Mouse (Mus musculus): ENCODE data around the gene Dnajb2. TPM values are rescaled to one million over a fixed set of nuclear protein-coding genes. Genes with fewer than 3 reads are reported as not detected.

Gene Dnajb2
- polyA plus RNA-seq, 1 experiment from 2014 or later: 31.0 TPM

DNA sequence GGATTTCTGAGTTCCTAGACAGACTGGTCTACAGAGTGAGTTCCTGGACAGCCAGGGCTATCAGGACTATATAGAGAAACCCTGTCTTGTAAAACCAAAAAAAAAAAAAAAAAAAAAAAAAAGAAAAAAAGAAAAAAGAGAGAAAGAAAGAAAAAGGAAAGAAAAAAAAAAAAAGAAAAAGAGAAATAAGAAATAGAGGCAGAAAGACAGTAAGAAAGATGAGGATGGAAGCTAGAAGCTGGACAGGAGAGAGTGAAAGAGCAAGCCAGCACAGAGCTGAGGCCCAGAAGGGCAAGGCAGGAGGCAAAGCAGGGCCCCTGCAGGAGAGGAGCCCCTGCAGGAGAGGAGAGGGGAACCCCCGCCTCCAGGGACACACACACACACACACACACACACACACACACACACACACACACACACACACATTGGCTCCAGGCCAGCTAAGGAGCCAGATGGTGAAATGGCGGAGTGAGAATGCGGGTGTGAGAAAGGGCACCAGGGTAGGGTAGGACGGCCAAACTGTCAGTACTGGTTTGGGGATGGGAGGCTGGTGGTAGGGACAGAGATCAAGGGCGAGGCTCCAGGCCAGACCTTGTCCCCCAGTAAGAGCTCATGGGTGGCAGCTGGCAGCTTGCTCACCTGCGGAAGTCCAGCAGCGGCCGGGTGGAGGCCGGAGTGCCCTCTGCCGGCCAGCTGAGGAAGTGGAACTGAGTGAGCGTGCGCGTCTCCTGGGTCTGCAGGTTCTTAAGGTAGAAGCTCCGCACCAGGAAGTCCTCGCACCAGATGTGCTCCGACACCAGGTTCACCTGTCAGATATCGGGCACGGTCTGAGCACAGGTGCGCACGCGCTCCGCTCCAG is 15.1 kb downstream of the Dnajb2 start:
- H3K4me3 ChIP-seq (ENCODE audit: low read depth, low read length): peak overlapping the region; percentile 25; the same call in 1 of the 2 replicates
- H3K36me3 ChIP-seq (replicated peaks; ENCODE audit: insufficient read depth, low read length): no peaks in the 10 kb centered on the region
- no peaks in the 10 kb centered on the region for H3K9me3 ChIP-seq (ENCODE audit: low read length)
- ATAC-seq (peak; percentile 77), DNase-seq (peak; percentile 89)
- no peaks in the 10 kb centered on the region for H3K27me3 ChIP-seq (ENCODE audit: insufficient read depth, low read length)
- WGBS (ENCODE audit: insufficient replicate concordance): 5% methylated on average over 21 of the region's 22 CpGs
- H3K4me1 ChIP-seq (ENCODE audit: insufficient read depth): peaks cover 11% of the 10 kb centered on the region
- peak overlapping the region; percentile 69 for H3K4me2 ChIP-seq (ENCODE audit: low read depth, low read length)
- H3K27ac ChIP-seq (ENCODE audit: low read depth): peak overlapping the region; percentile 34; the same call in 1 of the 2 replicates
- TF ChIP-seq EP300 (IDR thresholded peaks at IDR 0.05; ENCODE audit: low read depth) (no peak), CTCF (IDR thresholded peaks at IDR 0.05; ENCODE audit: low read depth) (peak; percentile 98)
- peak overlapping the region; percentile 5 for H3K9ac ChIP-seq (replicated peaks)

DNA sequence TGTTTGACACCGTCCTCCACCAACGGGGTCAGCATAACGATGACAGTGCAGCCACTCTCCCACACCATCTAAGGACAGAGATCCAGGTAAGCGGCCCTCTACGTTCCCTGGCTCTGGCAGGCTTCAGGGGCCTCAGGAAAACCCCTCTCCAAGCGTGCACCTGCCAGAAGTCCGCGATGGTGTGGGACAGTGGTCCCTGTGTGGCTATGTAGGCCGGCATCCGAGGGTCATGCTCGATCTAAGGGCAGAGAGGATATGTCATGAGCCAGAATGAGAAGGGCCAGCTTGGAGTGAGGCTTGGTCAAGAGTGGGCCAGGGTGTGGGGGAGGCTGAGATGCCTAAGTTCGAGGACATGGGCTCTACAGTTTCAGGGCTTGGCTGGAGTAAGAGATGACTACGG is 16.1 kb downstream of the Dnajb2 start:
- 69% methylated on average over 13 of the region's 13 CpGs for WGBS (ENCODE audit: insufficient replicate concordance)
- peaks cover 11% of the 10 kb centered on the region for H3K4me1 ChIP-seq (ENCODE audit: insufficient read depth)
- H3K4me3 ChIP-seq (ENCODE audit: low read depth, low read length): no peak overlapping the region
- ATAC-seq (no peak), DNase-seq (peak; percentile 16)
- H3K9me3 ChIP-seq (ENCODE audit: low read length): no peaks in the 10 kb centered on the region
- no peak overlapping the region for H3K9ac ChIP-seq (replicated peaks)
- TF ChIP-seq CTCF (IDR thresholded peaks at IDR 0.05; ENCODE audit: low read depth) (no peak), EP300 (IDR thresholded peaks at IDR 0.05; ENCODE audit: low read depth) (no peak)
- H3K36me3 ChIP-seq (replicated peaks; ENCODE audit: insufficient read depth, low read length): no peaks in the 10 kb centered on the region
- no peak overlapping the region for H3K4me2 ChIP-seq (ENCODE audit: low read depth, low read length)
- H3K27ac ChIP-seq (ENCODE audit: low read depth): no peak overlapping the region
- no peaks in the 10 kb centered on the region for H3K27me3 ChIP-seq (ENCODE audit: insufficient read depth, low read length)

DNA sequence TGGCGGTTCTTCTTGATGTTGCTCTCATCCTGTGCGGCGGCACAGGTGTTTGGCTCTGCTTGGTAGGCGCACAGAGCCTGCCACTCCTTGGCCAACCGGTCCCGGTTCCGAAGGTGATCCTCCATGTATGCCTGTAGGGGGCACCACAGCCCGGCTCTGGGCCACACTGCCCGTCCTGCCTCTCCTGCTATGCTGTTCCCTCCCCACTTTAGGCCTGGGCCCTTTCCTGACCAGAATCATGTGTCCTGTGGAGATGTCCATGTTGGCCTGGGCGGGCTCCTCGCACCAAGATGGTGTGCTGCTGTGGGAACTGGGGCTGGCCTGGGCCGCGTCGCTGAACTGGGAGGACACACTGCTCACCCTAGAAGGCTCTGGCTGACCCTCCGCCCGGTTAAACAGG is 16.8 kb downstream of the Dnajb2 start:
- Histone ChIP-seq H3K27me3 (ENCODE audit: insufficient read depth, low read length) (no peaks in the 10 kb centered on the region), H3K4me3 (ENCODE audit: low read depth, low read length) (no peak overlapping the region), H3K27ac (ENCODE audit: low read depth) (no peak overlapping the region), H3K4me1 (ENCODE audit: insufficient read depth) (peaks cover 11% of the 10 kb centered on the region), H3K9ac (replicated peaks) (no peak overlapping the region), H3K9me3 (ENCODE audit: low read length) (no peaks in the 10 kb centered on the region), H3K4me2 (ENCODE audit: low read depth, low read length) (no peak overlapping the region), H3K36me3 (replicated peaks; ENCODE audit: insufficient read depth, low read length) (no peaks in the 10 kb centered on the region)
- peak; percentile 38 for TF ChIP-seq CTCF (IDR thresholded peaks at IDR 0.05; ENCODE audit: low read depth)
- TF ChIP-seq EP300 (IDR thresholded peaks at IDR 0.05; ENCODE audit: low read depth): no peak
- DNase-seq: peak; percentile 30
- WGBS (ENCODE audit: insufficient replicate concordance): 71% methylated on average over 16 of the region's 16 CpGs
- no peak for ATAC-seq

DNA sequence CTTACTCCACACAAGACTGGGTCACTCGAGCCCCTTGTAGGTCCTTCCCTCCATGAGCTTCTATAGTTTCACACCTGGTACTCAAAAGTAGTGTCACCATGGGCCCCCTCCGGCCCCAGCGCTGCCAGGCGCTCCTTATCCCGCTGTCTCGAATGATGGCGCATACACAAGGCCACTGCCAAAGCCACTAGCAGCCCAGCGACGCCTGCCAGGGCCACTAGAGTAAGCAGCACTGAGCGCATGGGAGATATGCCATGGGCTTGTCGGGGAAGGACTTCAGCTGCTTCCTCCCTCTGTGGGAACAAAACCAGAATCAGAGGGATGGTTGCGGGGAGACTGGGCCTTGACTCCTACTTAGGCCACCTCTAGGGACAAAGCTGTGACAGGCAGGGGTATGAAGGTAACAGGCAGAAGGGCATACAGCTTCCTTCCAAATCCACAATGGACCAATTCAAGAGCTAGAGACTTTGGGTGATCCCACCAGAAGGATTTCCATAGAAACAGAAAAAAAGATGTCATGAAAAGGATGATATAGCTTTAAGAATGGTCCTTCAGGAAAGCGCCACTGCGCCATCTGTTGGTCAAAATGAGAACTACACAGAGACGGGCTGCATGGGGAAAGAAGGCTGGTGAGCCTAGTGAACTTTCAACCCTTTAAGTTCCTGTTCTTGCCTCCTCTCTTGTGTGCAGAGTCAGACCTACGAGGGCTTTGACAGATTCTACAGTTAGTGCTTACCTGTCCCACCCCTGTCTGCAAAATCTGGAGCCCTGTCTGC is 17.8 kb downstream of the Dnajb2 start:
- WGBS (ENCODE audit: insufficient replicate concordance): 58% methylated on average over 16 of the region's 16 CpGs
- Histone ChIP-seq H3K4me2 (ENCODE audit: low read depth, low read length) (no peak overlapping the region), H3K36me3 (replicated peaks; ENCODE audit: insufficient read depth, low read length) (no peaks in the 10 kb centered on the region), H3K27ac (ENCODE audit: low read depth) (no peak overlapping the region), H3K27me3 (ENCODE audit: insufficient read depth, low read length) (no peaks in the 10 kb centered on the region), H3K9me3 (ENCODE audit: low read length) (no peaks in the 10 kb centered on the region), H3K4me3 (ENCODE audit: low read depth, low read length) (no peak overlapping the region), H3K9ac (replicated peaks) (no peak overlapping the region), H3K4me1 (ENCODE audit: insufficient read depth) (peaks cover 6% of the 10 kb centered on the region; the same call in 1 of the 2 replicates)
- TF ChIP-seq CTCF (IDR thresholded peaks at IDR 0.05; ENCODE audit: low read depth) (peak; percentile 95), EP300 (IDR thresholded peaks at IDR 0.05; ENCODE audit: low read depth) (no peak)
- no peak for ATAC-seq
- DNase-seq: peak; percentile 90

DNA sequence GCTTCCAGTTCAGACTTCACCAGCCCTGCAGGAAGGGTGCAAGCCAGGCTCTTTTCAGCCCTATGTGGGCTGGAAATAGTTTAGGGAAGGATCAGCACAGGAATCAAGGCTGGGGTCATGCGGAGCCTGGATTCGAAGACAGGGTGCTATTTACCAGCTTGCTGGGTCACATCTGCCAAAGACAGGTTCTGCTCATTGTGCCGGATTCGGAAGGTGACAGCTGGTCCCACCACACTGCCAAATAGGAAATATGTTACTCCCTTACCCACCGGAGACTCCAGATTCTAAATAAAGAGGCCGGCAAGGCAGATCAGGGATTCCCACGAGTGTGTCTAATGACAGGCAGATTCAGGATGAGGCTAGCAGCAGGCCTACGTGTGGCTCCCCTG is 18.4 kb downstream of the Dnajb2 start:
- ATAC-seq (no peak), DNase-seq (no peak)
- TF ChIP-seq CTCF (IDR thresholded peaks at IDR 0.05; ENCODE audit: low read depth): no peak
- Histone ChIP-seq H3K27me3 (ENCODE audit: insufficient read depth, low read length) (no peaks in the 10 kb centered on the region), H3K4me3 (ENCODE audit: low read depth, low read length) (no peak overlapping the region), H3K4me2 (ENCODE audit: low read depth, low read length) (no peak overlapping the region), H3K4me1 (ENCODE audit: insufficient read depth) (peaks cover 6% of the 10 kb centered on the region; the same call in 1 of the 2 replicates), H3K27ac (ENCODE audit: low read depth) (no peak overlapping the region), H3K9ac (replicated peaks) (no peak overlapping the region), H3K36me3 (replicated peaks; ENCODE audit: insufficient read depth, low read length) (no peaks in the 10 kb centered on the region), H3K9me3 (ENCODE audit: low read length) (no peaks in the 10 kb centered on the region)
- 77% methylated on average over 8 of the region's 8 CpGs for WGBS (ENCODE audit: insufficient replicate concordance)

DNA sequence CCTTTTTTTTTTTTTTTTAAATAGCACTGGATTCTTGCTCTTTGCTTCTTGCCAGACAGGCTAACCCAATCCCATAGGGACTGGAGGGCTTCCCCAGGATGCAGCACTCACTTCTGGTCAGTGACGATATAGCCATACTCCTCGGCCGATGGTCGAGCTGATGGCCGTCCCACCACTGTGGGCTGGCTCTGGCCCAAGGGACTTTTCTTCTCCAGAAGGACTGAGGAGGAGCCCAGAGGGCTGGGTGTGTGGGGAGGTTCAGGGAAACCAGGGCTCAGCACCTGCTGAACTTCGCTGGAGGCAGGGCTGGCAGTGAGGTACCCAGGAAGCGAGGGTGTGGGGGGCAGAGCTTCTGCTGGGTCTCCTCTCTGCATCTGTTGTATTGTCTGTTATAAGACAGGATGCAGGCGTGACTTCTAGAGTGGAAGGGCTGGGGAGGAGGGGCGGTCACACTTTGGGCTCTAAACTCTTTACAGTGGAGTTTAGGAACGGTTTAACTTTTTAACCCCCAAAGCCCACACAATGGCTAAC is 19.4 kb downstream of the Dnajb2 start:
- ATAC-seq: no peak
- DNase-seq: no peak
- Histone ChIP-seq H3K4me1 (ENCODE audit: insufficient read depth) (peaks cover 6% of the 10 kb centered on the region; the same call in 1 of the 2 replicates), H3K9ac (replicated peaks) (no peak overlapping the region), H3K27me3 (ENCODE audit: insufficient read depth, low read length) (no peaks in the 10 kb centered on the region), H3K4me3 (ENCODE audit: low read depth, low read length) (no peak overlapping the region), H3K9me3 (ENCODE audit: low read length) (no peaks in the 10 kb centered on the region), H3K27ac (ENCODE audit: low read depth) (no peak overlapping the region), H3K4me2 (ENCODE audit: low read depth, low read length) (no peak overlapping the region), H3K36me3 (replicated peaks; ENCODE audit: insufficient read depth, low read length) (no peaks in the 10 kb centered on the region)
- 58% methylated on average over 10 of the region's 10 CpGs for WGBS (ENCODE audit: insufficient replicate concordance)
- TF ChIP-seq EP300 (IDR thresholded peaks at IDR 0.05; ENCODE audit: low read depth) (no peak), CTCF (IDR thresholded peaks at IDR 0.05; ENCODE audit: low read depth) (no peak)

Data from liver, postnatal 0 days (tissue).